16 mouse cellular contexts compared by ENCODE assay signal in the genomic region with DNA sequence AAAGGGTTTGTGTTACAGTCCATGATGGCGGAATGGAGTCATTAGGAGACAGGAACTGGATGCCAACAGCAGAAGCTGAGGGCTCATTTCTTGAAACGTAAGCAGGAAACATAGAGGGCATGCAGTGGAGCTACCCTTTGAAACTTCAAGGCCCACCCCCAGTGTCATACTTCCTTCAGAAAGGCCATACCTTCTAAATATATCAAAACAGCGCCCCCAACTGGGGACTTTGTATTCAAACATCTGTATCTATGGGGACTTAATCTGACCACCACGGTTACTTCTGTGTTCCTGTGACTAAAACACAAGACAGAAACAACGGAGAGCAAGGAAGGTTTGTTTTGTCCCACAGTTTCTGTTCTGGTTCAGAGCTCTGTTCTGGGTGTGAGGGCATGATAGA. TPM values are rescaled to one million over a fixed set of nuclear protein-coding genes. Genes with fewer than 3 reads are reported as not detected.
DNase-seq lines count a peak whose midpoint lies in the region; ATAC-seq lines count a peak whose summit lies in the region.
"Had no signal": no experiment of that assay in that cellular context is flagged by ENCODE, and none has a peak within 500 bp of the region (broad histone marks: within the 10 kb centered on the region; RNA-seq: fewer than 3 reads in every experiment).

No protein-coding gene starts in this region.

- intact Hi-C loops in heart, postnatal 36 days (cut with DNase I) = no loop called here

- DNase-seq in CD4-positive, CD25-positive, alpha-beta regulatory T cell, adult 2 months (ENCODE audit: low read depth, low spot score) = peak; percentile 34
- DNase-seq in thymus, postnatal 4 days = peak; percentile 18
- DNase-seq in thymus, adult 18-20 months = no peak
- DNase-seq in c-Kit-positive CD71-positive TER-119-negative erythroid progenitor cells, embryonic 14.5 days (ENCODE audit: low read depth) = peak; percentile 9
- no peak for DNase-seq in heart, postnatal 36 days
- no peak for DNase-seq in layer of hippocampus, postnatal 36 days
- DNase-seq in kidney, adult 8-10 months = no peak
- DNase-seq: adrenal gland, postnatal 36 days; cerebellum, adult 8-10 months; gastrocnemius, postnatal 10 days; heart, adult 2 months; kidney, postnatal 25 days; lung, postnatal 14 days; right cerebral cortex, postnatal 25 days had no signal

- no peak for ATAC-seq in CD4-positive, CD25-positive, alpha-beta regulatory T cell, adult 4 months
- ATAC-seq: intestine, postnatal 0 days had no signal

RNA-seq across cellular contexts. Expression of gene Ttc1, which starts 7.6 kb away (rescaled TPM):
- 100 to 1,000 TPM in 1 of 2 experiments, 10 to 100 TPM in 1; 99.4 to 106 TPM for polyA plus RNA-seq in CD4-positive, CD25-positive, alpha-beta regulatory T cell, adult 4 months (2017; shearing (Covaris generic))
- 10 to 100 TPM; 49.3 to 56.7 TPM for total RNA-seq in heart, postnatal 36 days (2021)
- 10 to 100 TPM; 58.8 to 61.0 TPM for total RNA-seq in layer of hippocampus, postnatal 36 days (2021)

Comparison
In these comparisons a context has a peak if more than half of its experiments do, and no peak if none do; other contexts are left out.
1. DNase-seq: peak in CD4-positive, CD25-positive, alpha-beta regulatory T cell, adult 2 months (single experiment), thymus, postnatal 4 days (single experiment) and c-Kit-positive CD71-positive TER-119-negative erythroid progenitor cells, embryonic 14.5 days (single experiment); none in thymus, adult 18-20 months (0 of 2), heart, postnatal 36 days (0 of 2), layer of hippocampus, postnatal 36 days (0 of 2) and kidney, adult 8-10 months (0 of 2).